Mouse (Mus musculus) embryonic facial prominence, embryonic 15.5 days (tissue): ENCODE results near the gene Dhx57. TPM values are rescaled to one million over a fixed set of nuclear protein-coding genes. Genes with fewer than 3 reads are reported as not detected.
"Not testable (repeated sequence)": the region's sequence is repeated elsewhere in the genome, so short reads cannot be mapped to it uniquely, and the experiment has no call there.

Experiments used
- ATAC-seq: fragments of 200-750 bp; cut with Nextera tagmentation; 2 replicates; pipeline ENCODE4 v1.8.0; 2017; ENCODE audit warnings: low read depth, moderate TSS enrichment; ENCODE audit not compliant: insufficient number of reproducible peaks, low FRiP score, low TSS enrichment
- H3K27ac ChIP-seq: fragments of 300-500 bp; sonication (generic); replicated peaks from 2 replicates; pipeline ENCODE4 v1.5.1; 2015; ENCODE audit warnings: mild to moderate bottlenecking, inconsistent platforms
- H3K27me3 ChIP-seq: fragments of 300-500 bp; sonication (generic); 2 replicates; pipeline ENCODE4 v1.6.1; 2015; ENCODE audit warnings: inconsistent platforms
- H3K36me3 ChIP-seq: fragments of 300-500 bp; sonication (generic); 2 replicates; pipeline ENCODE4 v1.6.1; 2015; ENCODE audit warnings: mild to moderate bottlenecking, inconsistent platforms
- H3K4me1 ChIP-seq: fragments of 300-500 bp; sonication (generic); 2 replicates; pipeline ENCODE4 v1.6.1; 2015; ENCODE audit warnings: inconsistent platforms
- H3K4me2 ChIP-seq: fragments of 300-500 bp; sonication (generic); replicated peaks from 2 replicates; pipeline ENCODE4 v1.6.1; 2015; ENCODE audit warnings: mild to moderate bottlenecking, inconsistent platforms
- H3K4me3 ChIP-seq: fragments of 300-500 bp; sonication (generic); replicated peaks from 2 replicates; pipeline ENCODE4 v1.5.1; 2015; ENCODE audit warnings: mild to moderate bottlenecking, inconsistent platforms
- H3K9ac ChIP-seq: fragments of 300-500 bp; sonication (generic); 2 replicates; pipeline ENCODE4 v1.6.1; 2015; ENCODE audit warnings: inconsistent platforms
- H3K9me3 ChIP-seq: fragments of 300-500 bp; sonication (generic); replicated peaks from 2 replicates; pipeline ENCODE4 v1.6.1; 2016; ENCODE audit warnings: inconsistent platforms
- WGBS: fragments of 180-500 bp; shearing (Covaris S2); methylation state at CpG from one replicate; pipeline ENCODE4 v1.1.7; 2015; 5-methylcytosine and 5-hydroxymethylcytosine counted together
- polyA plus RNA-seq: library from polyadenylated mRNA; unstranded; fragments of >200 nt; fragmentation: Nextera tagmentation; extraction: Ambion mirVana; gene quantifications from 2 replicates; pipeline ENCODE4 v1.2.1, GENCODE M21; 2015

Dhx57 gene
- polyA plus RNA-seq, 1 experiment from 2014 or later, result 18.6 TPM

- Histone ChIP-seq H3K9me3 (no peaks in the 10 kb centered on the region), H3K9ac (no peak overlapping the region), H3K4me2 (no peak overlapping the region), H3K4me3 (no peak overlapping the region), H3K27me3 (no peaks in the 10 kb centered on the region), H3K4me1 (no peaks in the 10 kb centered on the region), H3K36me3 (peaks cover 90% of the 10 kb centered on the region), H3K27ac (no peak overlapping the region)
- WGBS, result 95% methylated on average over 5 of the region's 5 CpGs
- ATAC-seq, result no peak
Observed at GRCm38 (mm10) chr17:80254421-80254820, 35.9 kb downstream of the Dhx57 start.

- H3K4me3 ChIP-seq, result no peak overlapping the region
- H3K9ac ChIP-seq, result no peak overlapping the region
- H3K27me3 ChIP-seq, result no peaks in the 10 kb centered on the region
- no peak overlapping the region for H3K4me2 ChIP-seq
- H3K27ac ChIP-seq, result no peak overlapping the region
- peaks cover 90% of the 10 kb centered on the region for H3K36me3 ChIP-seq
- no peaks in the 10 kb centered on the region for H3K4me1 ChIP-seq
- no peaks in the 10 kb centered on the region for H3K9me3 ChIP-seq
- no peak for ATAC-seq
- WGBS, result 87% methylated on average over 13 of the region's 13 CpGs
Observed at GRCm38 (mm10) chr17:80252757-80253525, 37.3 kb downstream of the Dhx57 start.

GRCm38 (mm10) chr17:80243116-80243515 lies 47.2 kb downstream of the Dhx57 start:
- no peaks in the 10 kb centered on the region for H3K27me3 ChIP-seq
- no peaks in the 10 kb centered on the region for H3K4me1 ChIP-seq
- no peak overlapping the region for H3K4me3 ChIP-seq
- H3K9me3 ChIP-seq, result no peaks in the 10 kb centered on the region
- H3K4me2 ChIP-seq, result no peak overlapping the region
- 88% methylated on average over 13 of the region's 13 CpGs for WGBS
- no peak overlapping the region for H3K27ac ChIP-seq
- no peak for ATAC-seq
- H3K9ac ChIP-seq, result no peak overlapping the region
- H3K36me3 ChIP-seq, result peaks cover 90% of the 10 kb centered on the region

GRCm38 (mm10) chr17:80241594-80241993 lies 48.7 kb downstream of the Dhx57 start:
- ATAC-seq, result no peak
- H3K36me3 ChIP-seq, result peaks cover 81% of the 10 kb centered on the region
- no peaks in the 10 kb centered on the region for H3K9me3 ChIP-seq
- 89% methylated on average over 9 of the region's 9 CpGs for WGBS
- no peaks in the 10 kb centered on the region for H3K4me1 ChIP-seq
- H3K27me3 ChIP-seq, result no peaks in the 10 kb centered on the region
- H3K4me2 ChIP-seq, result no peak overlapping the region
- no peak overlapping the region for H3K9ac ChIP-seq
- no peak overlapping the region for H3K27ac ChIP-seq
- H3K4me3 ChIP-seq, result no peak overlapping the region

- Histone ChIP-seq H3K36me3 (peaks cover 45% of the 10 kb centered on the region), H3K4me1 (no peaks in the 10 kb centered on the region), H3K27ac (no peak overlapping the region), H3K9me3 (no peaks in the 10 kb centered on the region), H3K9ac (no peak overlapping the region), H3K4me3 (no peak overlapping the region), H3K4me2 (no peak overlapping the region), H3K27me3 (no peaks in the 10 kb centered on the region)
- WGBS, result 90% methylated on average over 5 of the region's 5 CpGs
- ATAC-seq, result no peak
Observed at GRCm38 (mm10) chr17:80237475-80237874, 52.8 kb downstream of the Dhx57 start.

- peaks cover 38% of the 10 kb centered on the region for H3K36me3 ChIP-seq
- no peak for ATAC-seq
- WGBS, result 93% methylated on average over 3 of the region's 3 CpGs
Observed at GRCm38 (mm10) chr17:80236805-80237204, 53.5 kb downstream of the Dhx57 start.

GRCm38 (mm10) chr17:80235477-80235876 lies 54.8 kb downstream of the Dhx57 start:
- Histone ChIP-seq H3K36me3 (peaks cover 28% of the 10 kb centered on the region), H3K27ac (no peak overlapping the region), H3K4me1 (no peaks in the 10 kb centered on the region), H3K4me3 (no peak overlapping the region), H3K27me3 (no peaks in the 10 kb centered on the region), H3K9ac (no peak overlapping the region), H3K9me3 (no peaks in the 10 kb centered on the region), H3K4me2 (no peak overlapping the region)
- no peak for ATAC-seq
- WGBS, result 68% methylated on average over 3 of the region's 3 CpGs

More at GRCm38 (mm10) chr17:80236805-80237204, 53.5 kb downstream of the Dhx57 start:
- H3K9me3 ChIP-seq, result no peaks in the 10 kb centered on the region
- no peak overlapping the region for H3K27ac ChIP-seq
- H3K27me3 ChIP-seq, result no peaks in the 10 kb centered on the region
- H3K4me2 ChIP-seq, result no peak overlapping the region
- H3K4me1 ChIP-seq, result no peaks in the 10 kb centered on the region
- H3K4me3 ChIP-seq, result no peak overlapping the region
- H3K9ac ChIP-seq, result no peak overlapping the region

GRCm38 (mm10) chr17:80234376-80234775 lies 55.9 kb downstream of the Dhx57 start:
- H3K9ac ChIP-seq, result no peak overlapping the region
- H3K4me1 ChIP-seq, result no peaks in the 10 kb centered on the region
- H3K36me3 ChIP-seq, result peaks cover 18% of the 10 kb centered on the region
- no peak for ATAC-seq
- H3K9me3 ChIP-seq, result no peaks in the 10 kb centered on the region
- 81% methylated on average over 7 of the region's 7 CpGs for WGBS
- H3K4me2 ChIP-seq, result no peak overlapping the region
- no peaks in the 10 kb centered on the region for H3K27me3 ChIP-seq
- no peak overlapping the region for H3K27ac ChIP-seq
- no peak overlapping the region for H3K4me3 ChIP-seq

GRCm38 (mm10) chr17:80233844-80234243 lies 56.4 kb downstream of the Dhx57 start:
- Histone ChIP-seq H3K27me3 (no peaks in the 10 kb centered on the region), H3K4me3 (no peak overlapping the region), H3K9me3 (no peaks in the 10 kb centered on the region), H3K36me3 (peaks cover 18% of the 10 kb centered on the region), H3K4me1 (no peaks in the 10 kb centered on the region), H3K27ac (no peak overlapping the region), H3K4me2 (no peak overlapping the region), H3K9ac (no peak overlapping the region)
- ATAC-seq, result no peak
- 90% methylated on average over 5 of the region's 5 CpGs for WGBS

- H3K4me1 ChIP-seq, result peaks cover 5% of the 10 kb centered on the region; the same call in 1 of the 2 replicates
- WGBS, result 90% methylated on average over 2 of the region's 2 CpGs
- no peak overlapping the region for H3K4me3 ChIP-seq
- no peak overlapping the region for H3K27ac ChIP-seq
- no peaks in the 10 kb centered on the region for H3K27me3 ChIP-seq
- no peak for ATAC-seq
- no peak overlapping the region for H3K9ac ChIP-seq
- H3K36me3 ChIP-seq, result peaks cover 18% of the 10 kb centered on the region; the same call in 1 of the 2 replicates
- H3K4me2 ChIP-seq, result no peak overlapping the region
- H3K9me3 ChIP-seq, result no peaks in the 10 kb centered on the region
Observed at GRCm38 (mm10) chr17:80229396-80229795, 60.9 kb downstream of the Dhx57 start.

GRCm38 (mm10) chr17:80225142-80225541 lies 65.1 kb downstream of the Dhx57 start:
- H3K9ac ChIP-seq, result peak overlapping the region; percentile 56; the same call in 1 of the 2 replicates
- not testable (repeated sequence) for H3K27me3 ChIP-seq, ATAC-seq, H3K9me3 ChIP-seq, H3K4me1 ChIP-seq
- peaks cover 18% of the 10 kb centered on the region; the same call in 1 of the 2 replicates for H3K36me3 ChIP-seq
- peak overlapping the region; percentile 91; the same call in 1 of the 2 replicates for H3K27ac ChIP-seq
- H3K4me3 ChIP-seq, result peak overlapping the region; percentile 59
- 47% methylated on average over 5 of the region's 5 CpGs for WGBS
- peak overlapping the region; percentile 61 for H3K4me2 ChIP-seq
